Mouse (Mus musculus): Measurements from ENCODE around the gene Stx1a. TPM values are rescaled to one million over a fixed set of nuclear protein-coding genes. Genes with fewer than 3 reads are reported as not detected.

The Stx1a gene
- polyA plus RNA-seq, 1 experiment from 2014 or later, result 22.3 TPM

DNA sequence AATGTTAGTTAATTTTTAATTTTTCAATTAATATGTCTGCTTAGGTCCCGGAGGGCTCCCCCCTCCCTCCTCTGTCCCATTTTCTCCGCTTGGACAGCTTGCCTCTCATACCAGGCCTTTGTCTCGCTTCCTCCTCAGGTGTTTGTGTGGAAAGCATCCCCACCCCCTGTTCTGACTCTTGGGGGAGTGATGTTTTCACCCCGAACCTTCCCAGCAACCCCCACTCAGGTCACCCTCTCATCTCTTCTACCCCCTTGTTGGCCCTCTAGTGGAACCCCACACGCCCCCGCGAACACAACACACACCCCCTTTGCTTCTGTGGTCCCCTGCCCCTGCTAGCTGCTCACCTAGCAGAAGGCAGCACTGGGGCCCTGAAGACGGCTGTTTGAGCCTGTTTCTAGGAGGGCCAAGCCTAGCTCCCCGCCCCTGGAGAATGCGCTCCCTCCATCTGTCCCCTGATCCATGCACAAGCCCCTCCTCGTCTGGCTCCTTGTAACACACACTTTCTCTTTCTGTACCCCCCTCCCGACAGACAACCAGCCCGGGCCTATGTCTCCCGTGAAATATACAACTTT, 53.7 kb downstream of the Stx1a start:
- peak; percentile 60 for ATAC-seq (ENCODE audit: low FRiP score)

GRCm38 (mm10) chr5:135077564-135078481, 54.5 kb downstream of the Stx1a start, which contains the start of gene Vps37d:
Gene Vps37d, minus strand, starts transcription at chr5:135078266.
- 0 out of 2 replicates have a peak, but pooled peaks cover 4% of the 10 kb centered on the region for H3K27me3 ChIP-seq
- H3K4me3 ChIP-seq (replicated peaks), result peak within 1 kb of the TSS; percentile 97
- H3K36me3 ChIP-seq (replicated peaks), result peaks cover 27% of the 10 kb centered on the region
- H3K9ac ChIP-seq, result peak within 1 kb of the TSS; percentile 99
- peaks cover 27% of the 10 kb centered on the region for H3K4me1 ChIP-seq
- peak within 1 kb of the TSS; percentile 63 for H3K4me2 ChIP-seq
- H3K27ac ChIP-seq, result peak within 1 kb of the TSS; percentile 85
- H3K9me3 ChIP-seq, result no peaks in the 10 kb centered on the region
- ATAC-seq (ENCODE audit: low FRiP score), result peak; percentile 88
- under 1% methylated on average over 69 of the region's 83 CpGs for WGBS

More for the DNA sequence above, 53.7 kb downstream of the Stx1a start:
- Histone ChIP-seq H3K4me1 (peaks cover 27% of the 10 kb centered on the region), H3K9me3 (no peaks in the 10 kb centered on the region), H3K27me3 (0 out of 2 replicates have a peak, but pooled peaks cover 2% of the 10 kb centered on the region), H3K27ac (peak overlapping the region; percentile 85), H3K9ac (peak overlapping the region; percentile 99), H3K36me3 (replicated peaks) (peaks cover 35% of the 10 kb centered on the region), H3K4me3 (replicated peaks) (peak overlapping the region; percentile 97), H3K4me2 (peak overlapping the region; percentile 63)
- 15% methylated on average over 14 of the region's 14 CpGs for whole genome bisulfite sequencing

DNA sequence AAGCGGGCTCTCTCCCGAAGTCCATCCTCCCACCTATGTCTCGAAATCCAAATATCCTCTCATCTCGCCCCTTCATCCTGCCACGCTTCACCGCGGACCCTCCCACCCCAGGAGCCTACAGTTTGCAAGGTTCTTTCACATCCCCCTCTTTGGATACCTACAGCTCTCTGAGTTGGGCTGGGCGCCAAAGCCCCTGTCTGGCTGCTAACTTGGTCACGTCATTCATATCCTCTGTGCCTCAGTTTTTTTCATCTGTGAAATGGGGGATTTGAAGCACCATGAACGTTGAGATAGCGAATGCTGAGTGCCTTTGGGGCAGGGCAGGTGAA, 55.2 kb downstream of the Stx1a start:
- WGBS, result 2% methylated on average over 11 of the region's 11 CpGs

DNA sequence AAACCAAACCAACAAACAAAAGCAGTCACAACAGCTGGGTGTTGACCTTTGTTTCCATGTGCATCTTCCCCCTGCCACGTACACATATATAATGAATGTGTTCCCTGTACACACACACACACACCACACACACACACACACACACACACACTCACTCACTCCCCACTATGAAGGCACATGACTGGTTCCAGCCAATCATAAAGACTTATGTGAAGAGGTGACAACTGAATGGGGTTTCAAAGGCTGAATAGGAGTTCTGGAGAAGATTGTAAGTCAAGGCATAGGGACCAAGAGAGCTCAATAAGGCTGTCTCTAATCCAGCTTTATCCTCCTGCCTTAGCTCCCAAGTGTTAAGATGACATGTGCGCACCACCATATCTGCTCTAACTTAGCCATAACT, 56.3 kb downstream of the Stx1a start:
- no peak overlapping the region for H3K4me3 ChIP-seq (replicated peaks)
- peaks cover 11% of the 10 kb centered on the region for H3K4me1 ChIP-seq
- no peaks in the 10 kb centered on the region for H3K9me3 ChIP-seq
- WGBS, result 94% methylated on average over 2 of the region's 2 CpGs
- no peak overlapping the region for H3K9ac ChIP-seq
- no peak overlapping the region for H3K27ac ChIP-seq
- H3K27me3 ChIP-seq, result peaks cover 7% of the 10 kb centered on the region; the same call in 1 of the 2 replicates
- ATAC-seq (ENCODE audit: low FRiP score), result no peak
- peaks cover 13% of the 10 kb centered on the region for H3K36me3 ChIP-seq (replicated peaks)
- no peak overlapping the region for H3K4me2 ChIP-seq

More for the DNA sequence above, 55.2 kb downstream of the Stx1a start:
- H3K9me3 ChIP-seq, result no peaks in the 10 kb centered on the region
- H3K4me3 ChIP-seq (replicated peaks), result peak overlapping the region; percentile 97
- peak overlapping the region; percentile 63 for H3K4me2 ChIP-seq
- no peak overlapping the region for H3K27ac ChIP-seq
- H3K27me3 ChIP-seq, result 0 out of 2 replicates have a peak, but pooled peaks cover 4% of the 10 kb centered on the region
- peaks cover 21% of the 10 kb centered on the region for H3K4me1 ChIP-seq
- peaks cover 21% of the 10 kb centered on the region for H3K36me3 ChIP-seq (replicated peaks)
- H3K9ac ChIP-seq, result peak overlapping the region; percentile 99
- no peak for ATAC-seq (ENCODE audit: low FRiP score)

- Histone ChIP-seq H3K4me3 (replicated peaks) (no peak overlapping the region), H3K27ac (no peak overlapping the region), H3K9me3 (no peaks in the 10 kb centered on the region), H3K4me2 (no peak overlapping the region), H3K27me3 (peaks cover 11% of the 10 kb centered on the region; the same call in 1 of the 2 replicates), H3K4me1 (peaks cover 11% of the 10 kb centered on the region), H3K36me3 (replicated peaks) (peaks cover 4% of the 10 kb centered on the region; the same call in 1 of the 2 replicates), H3K9ac (no peak overlapping the region)
- WGBS, result 89% methylated on average over 5 of the region's 5 CpGs
- ATAC-seq (ENCODE audit: low FRiP score), result no peak
Observed at GRCm38 (mm10) chr5:135080539-135080938, 57.3 kb downstream of the Stx1a start.

- 71% methylated on average over 4 of the region's 4 CpGs for WGBS
- ATAC-seq (ENCODE audit: low FRiP score), result no peak
- Histone ChIP-seq H3K4me1 (no peaks in the 10 kb centered on the region), H3K9me3 (no peaks in the 10 kb centered on the region), H3K4me2 (no peak overlapping the region), H3K9ac (no peak overlapping the region), H3K4me3 (replicated peaks) (no peak overlapping the region), H3K36me3 (replicated peaks) (no peaks in the 10 kb centered on the region), H3K27me3 (peaks cover 67% of the 10 kb centered on the region), H3K27ac (no peak overlapping the region)
Observed at GRCm38 (mm10) chr5:135086871-135087270, 63.6 kb downstream of the Stx1a start.

DNA sequence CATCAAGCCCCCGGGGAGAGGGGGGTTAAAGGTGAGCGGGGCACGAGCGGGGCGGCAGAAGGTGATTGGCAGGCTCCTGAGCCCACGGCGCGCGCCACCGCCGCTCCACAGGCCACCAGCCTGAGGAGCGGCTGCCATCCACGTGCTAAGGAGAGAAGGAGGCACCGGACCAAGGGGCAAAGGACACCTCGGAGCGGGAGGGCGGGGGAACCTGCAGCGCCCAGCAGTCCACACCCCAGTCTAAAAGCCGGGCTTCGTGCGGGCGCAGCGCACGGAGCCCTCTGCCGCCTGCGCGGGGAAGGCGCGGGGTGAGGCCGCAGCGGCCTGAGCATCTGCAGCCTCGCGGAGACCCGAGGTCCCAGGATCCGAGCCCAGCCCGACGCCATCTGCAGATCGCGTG, 66.4 kb downstream of the Stx1a start, which contains the start of gene Mlxipl:
TSS of gene Mlxipl (plus strand) at position 238 of the 400 bp plus-strand sequence.
- Histone ChIP-seq H3K9me3 (no peaks in the 10 kb centered on the region), H3K9ac (no peak within 1 kb of the TSS), H3K27me3 (peaks cover 74% of the 10 kb centered on the region), H3K4me2 (peak within 1 kb of the TSS; percentile 42), H3K36me3 (replicated peaks) (no peaks in the 10 kb centered on the region), H3K27ac (no peak within 1 kb of the TSS), H3K4me1 (no peaks in the 10 kb centered on the region), H3K4me3 (replicated peaks) (peak within 1 kb of the TSS; percentile 24)
- ATAC-seq (ENCODE audit: low FRiP score), result no peak
- WGBS, result 1% methylated on average over 39 of the region's 39 CpGs

Other genes starting within 250 kb of the Stx1a start
- gene Tmem270, start 116.7 kb upstream of the Stx1a start, polyA plus RNA-seq (2016; fragmentation: Nextera tagmentation; extraction: Ambion mirVana), result not detected in 2 replicates
- 1.1 and 2.0 TPM in 2 replicates for gene Cldn13, start 108.0 kb upstream of the Stx1a start, polyA plus RNA-seq (2016; fragmentation: Nextera tagmentation; extraction: Ambion mirVana)
- gene Mettl27, start 91.1 kb upstream of the Stx1a start, polyA plus RNA-seq (2016; fragmentation: Nextera tagmentation; extraction: Ambion mirVana), result 7.7 and 8.8 TPM in 2 replicates
- gene Cldn4, start 76.5 kb upstream of the Stx1a start, polyA plus RNA-seq (2016; fragmentation: Nextera tagmentation; extraction: Ambion mirVana), result 2.0 and 2.8 TPM in 2 replicates
- gene Cldn3, start 37.3 kb upstream of the Stx1a start, polyA plus RNA-seq (2016; fragmentation: Nextera tagmentation; extraction: Ambion mirVana), result 6.3 and 7.6 TPM in 2 replicates
- 42.3 and 43.1 TPM in 2 replicates for gene Abhd11, start 14.3 kb upstream of the Stx1a start, polyA plus RNA-seq (2016; fragmentation: Nextera tagmentation; extraction: Ambion mirVana)
- gene Dnajc30, start 40.7 kb downstream of the Stx1a start, polyA plus RNA-seq (2016; fragmentation: Nextera tagmentation; extraction: Ambion mirVana), result 27.9 TPM in 2 replicates
- 111 and 125 TPM in 2 replicates for gene Bud23, start 41.5 kb downstream of the Stx1a start, polyA plus RNA-seq (2016; fragmentation: Nextera tagmentation; extraction: Ambion mirVana)
- 21.9 and 23.2 TPM in 2 replicates for gene Vps37d, start 54.8 kb downstream of the Stx1a start, polyA plus RNA-seq (2016; fragmentation: Nextera tagmentation; extraction: Ambion mirVana)
- 2.7 and 3.1 TPM in 2 replicates for gene Mlxipl, start 66.4 kb downstream of the Stx1a start, polyA plus RNA-seq (2016; fragmentation: Nextera tagmentation; extraction: Ambion mirVana)
- 27.5 and 29.6 TPM in 2 replicates for gene Tbl2, start 126.2 kb downstream of the Stx1a start, polyA plus RNA-seq (2016; fragmentation: Nextera tagmentation; extraction: Ambion mirVana)
- gene Bcl7b, start 144.8 kb downstream of the Stx1a start, polyA plus RNA-seq (2016; fragmentation: Nextera tagmentation; extraction: Ambion mirVana), result 46.6 TPM in 2 replicates
- 75.0 and 75.4 TPM in 2 replicates for gene Baz1b, start 163.8 kb downstream of the Stx1a start, polyA plus RNA-seq (2016; fragmentation: Nextera tagmentation; extraction: Ambion mirVana)
- 23.1 and 27.7 TPM in 2 replicates for gene Fzd9, start 227.7 kb downstream of the Stx1a start, polyA plus RNA-seq (2016; fragmentation: Nextera tagmentation; extraction: Ambion mirVana)

All from forebrain, embryonic 12.5 days (tissue).